Mouse (Mus musculus) limb, embryonic 14.5 days (tissue): ENCODE data around the gene 1810009A15Rik. TPM values are rescaled to one million over a fixed set of nuclear protein-coding genes. Genes with fewer than 3 reads are reported as not detected.
"Not testable (repeated sequence)": the region's sequence is repeated elsewhere in the genome, so short reads cannot be mapped to it uniquely, and the experiment has no call there.

ENCODE experiments used
- ATAC-seq: fragments of 200-750 bp; cut with Nextera tagmentation; 2 replicates; pipeline ENCODE4 v1.8.0; 2017; ENCODE audit warnings: low read depth, moderate number of reproducible peaks, moderate TSS enrichment; ENCODE audit not compliant: low FRiP score
- DNase-seq: peaks from one replicate; pipeline ENCODE4 v3.0.0-alpha.2; 2015; ENCODE audit warnings: low spot score
- H3K27ac ChIP-seq: fragments of 300-500 bp; sonication (generic); replicated peaks from 2 replicates; pipeline ENCODE4 v1.5.1; 2014; ENCODE audit warnings: low read depth, mild to moderate bottlenecking, low read length, moderate library complexity, mixed read lengths
- H3K27me3 ChIP-seq: fragments of 300-500 bp; sonication (generic); 2 replicates; pipeline ENCODE4 v1.6.1; 2014; ENCODE audit warnings: low read length, mixed read lengths; ENCODE audit not compliant: control insufficient read depth, insufficient read depth
- H3K36me3 ChIP-seq: fragments of 300-500 bp; sonication (generic); 2 replicates; pipeline ENCODE4 v1.6.1; 2014; ENCODE audit warnings: mild to moderate bottlenecking, low read length, moderate library complexity, mixed read lengths; ENCODE audit not compliant: control insufficient read depth, insufficient read depth
- H3K4me1 ChIP-seq: fragments of 300-500 bp; sonication (generic); 2 replicates; pipeline ENCODE4 v1.6.1; 2014; ENCODE audit warnings: antibody characterized with exemption, low read length, mixed read lengths; ENCODE audit not compliant: control insufficient read depth, insufficient read depth
- H3K4me2 ChIP-seq: fragments of 300-500 bp; sonication (generic); replicated peaks from 2 replicates; pipeline ENCODE4 v1.6.1; 2014; ENCODE audit warnings: low read depth, mild to moderate bottlenecking, low read length, moderate library complexity; ENCODE audit not compliant: severe bottlenecking
- H3K4me3 ChIP-seq: fragments of 300-500 bp; sonication (generic); replicated peaks from 2 replicates; pipeline ENCODE4 v1.5.1; 2014; ENCODE audit warnings: low read length
- H3K9ac ChIP-seq: fragments of 300-500 bp; sonication (generic); 2 replicates; pipeline ENCODE4 v1.6.1; 2014; ENCODE audit warnings: mild to moderate bottlenecking, low read depth, low read length, moderate library complexity; ENCODE audit not compliant: severe bottlenecking
- H3K9me3 ChIP-seq: fragments of 300-500 bp; sonication (generic); 2 replicates; pipeline ENCODE4 v1.6.1; 2016; ENCODE audit warnings: low read length; ENCODE audit not compliant: control insufficient read depth
- POLR2A ChIP-seq: fragments of 200-500 bp; IDR thresholded peaks from 2 replicates; pipeline ENCODE4 v1.8.0; 2012; ENCODE audit warnings: inconsistent platforms, mild to moderate bottlenecking, moderate library complexity, borderline replicate concordance; ENCODE audit not compliant: insufficient read depth, insufficient read length; ENCODE audit errors: extremely low read depth
- WGBS: fragments of 180-500 bp; shearing (Covaris S2); extraction: QIAGEN DNeasy Blood & Tissue Kit; methylation state at CpG from one replicate; pipeline ENCODE4 v1.1.7; 2014; 5-methylcytosine and 5-hydroxymethylcytosine counted together
- polyA plus RNA-seq, 2 experiments: library from polyadenylated mRNA; depleted of rRNA in 1 of 2; stranded (reverse) in 1 of 2; unstranded in 1 of 2; fragments of >200 nt; fragmentation: Nextera tagmentation in 1 of 2; extraction: Ambion mirVana in 1 of 2; gene quantifications; 2 replicates each; pipeline versions ENCODE4 v1.2.1 to v1.2.3; 2012 to 2014

Gene 1810009A15Rik
- polyA plus RNA-seq, 2 experiments, result 80.2 to 92.1 TPM

GRCm38 (mm10) chr19:8892829-8893766 is 4.4 kb downstream of the 1810009A15Rik start, which contains the start of gene Ints5:
Gene Ints5 (plus strand): TSS chr19:8893005.
- peak within 1 kb of the TSS; percentile 78 for H3K27ac ChIP-seq
- peak; percentile 67; the same call in 1 of the 2 replicates for TF ChIP-seq POLR2A
- H3K27me3 ChIP-seq, result no peaks in the 10 kb centered on the region
- peak within 1 kb of the TSS; percentile 80 for H3K4me3 ChIP-seq
- H3K4me2 ChIP-seq, result peak within 1 kb of the TSS; percentile 71
- H3K9me3 ChIP-seq, result no peaks in the 10 kb centered on the region
- peak; percentile 91 for DNase-seq
- H3K36me3 ChIP-seq, result peaks cover 43% of the 10 kb centered on the region
- peak within 1 kb of the TSS; percentile 84 for H3K9ac ChIP-seq
- ATAC-seq, result peak; percentile 53
- peaks cover 15% of the 10 kb centered on the region for H3K4me1 ChIP-seq
- 3% methylated on average over 54 of the region's 54 CpGs for WGBS

GRCm38 (mm10) chr19:8895397-8895960 is 6.8 kb downstream of the 1810009A15Rik start:
- WGBS, result 89% methylated on average over 9 of the region's 9 CpGs
- H3K4me1 ChIP-seq, result peaks cover 19% of the 10 kb centered on the region
- ATAC-seq (no peak), DNase-seq (no peak)
- H3K4me2 ChIP-seq, result no peak overlapping the region
- H3K36me3 ChIP-seq, result peaks cover 39% of the 10 kb centered on the region
- no peaks in the 10 kb centered on the region for H3K9me3 ChIP-seq
- H3K4me3 ChIP-seq, result no peak overlapping the region
- no peaks in the 10 kb centered on the region for H3K27me3 ChIP-seq
- H3K27ac ChIP-seq, result no peak overlapping the region
- H3K9ac ChIP-seq, result no peak overlapping the region
- no peak for TF ChIP-seq POLR2A

DNA sequence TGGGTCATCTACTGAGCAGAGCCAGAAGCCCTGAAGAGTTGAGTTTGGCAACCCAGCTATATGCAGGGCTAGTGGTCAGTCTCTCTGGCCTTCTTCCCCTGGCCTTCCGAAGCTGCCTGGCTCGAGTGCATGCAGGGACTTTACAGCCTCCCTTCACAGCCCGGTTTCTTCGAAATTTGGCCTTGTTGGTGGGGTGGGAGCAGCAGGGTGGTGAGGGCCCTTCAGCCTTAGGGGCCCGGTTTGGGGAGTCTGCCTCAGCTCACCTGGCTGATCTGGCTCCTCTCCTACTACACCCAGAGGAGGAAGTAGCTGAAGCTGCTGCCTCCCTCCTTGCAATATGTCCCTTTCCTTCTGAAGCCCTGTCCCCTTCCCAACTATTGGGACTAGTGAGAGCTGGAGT is 7.6 kb downstream of the 1810009A15Rik start:
- H3K4me3 ChIP-seq, ATAC-seq, H3K9ac ChIP-seq, H3K27me3 ChIP-seq, H3K27ac ChIP-seq, DNase-seq, H3K4me2 ChIP-seq, H3K9me3 ChIP-seq: not testable (repeated sequence)
- H3K36me3 ChIP-seq, result peaks cover 33% of the 10 kb centered on the region
- peaks cover 19% of the 10 kb centered on the region for H3K4me1 ChIP-seq
- WGBS, result 87% methylated on average over 5 of the region's 5 CpGs

DNA sequence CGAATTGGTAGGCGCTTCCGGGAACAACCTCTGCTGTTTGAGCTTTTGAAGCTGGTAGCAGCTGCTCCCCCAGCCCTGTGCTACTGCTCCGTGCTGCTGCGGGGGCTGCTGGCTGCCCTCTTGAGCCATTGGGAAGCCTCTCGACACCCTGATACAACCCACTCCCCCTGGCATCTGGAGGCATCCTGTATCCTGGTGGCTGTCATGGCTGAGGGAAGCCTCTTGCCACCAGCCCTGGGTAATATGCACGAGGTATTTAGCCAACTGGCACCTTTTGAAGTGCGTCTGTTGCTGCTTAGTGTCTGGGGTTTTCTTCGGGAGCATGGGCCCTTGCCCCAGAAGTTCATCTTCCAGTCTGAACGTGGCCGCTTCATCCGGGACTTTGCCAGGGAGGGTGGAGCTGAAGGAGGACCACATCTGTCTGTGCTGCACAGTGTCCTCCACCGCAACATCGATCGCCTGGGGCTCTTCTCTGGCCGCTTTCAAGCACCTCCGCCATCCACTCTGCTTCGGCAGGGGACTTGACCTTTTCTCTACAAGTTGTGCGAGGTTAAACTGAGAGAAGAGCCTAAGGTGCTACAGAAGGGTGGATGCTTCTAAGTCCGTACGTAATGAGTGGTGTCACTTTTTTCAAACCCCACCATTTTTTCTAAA is 8.7 kb downstream of the 1810009A15Rik start:
- ATAC-seq, result peak; percentile 38
- peak overlapping the region; percentile 54 for H3K9ac ChIP-seq
- not testable (repeated sequence) for H3K9me3 ChIP-seq, DNase-seq, H3K27me3 ChIP-seq
- H3K4me1 ChIP-seq, result peaks cover 19% of the 10 kb centered on the region
- H3K4me3 ChIP-seq, result peak overlapping the region; percentile 95
- peak overlapping the region; percentile 86 for H3K4me2 ChIP-seq
- H3K36me3 ChIP-seq, result peaks cover 36% of the 10 kb centered on the region
- peak overlapping the region; percentile 78 for H3K27ac ChIP-seq
- 18% methylated on average over 19 of the region's 21 CpGs for WGBS

DNA sequence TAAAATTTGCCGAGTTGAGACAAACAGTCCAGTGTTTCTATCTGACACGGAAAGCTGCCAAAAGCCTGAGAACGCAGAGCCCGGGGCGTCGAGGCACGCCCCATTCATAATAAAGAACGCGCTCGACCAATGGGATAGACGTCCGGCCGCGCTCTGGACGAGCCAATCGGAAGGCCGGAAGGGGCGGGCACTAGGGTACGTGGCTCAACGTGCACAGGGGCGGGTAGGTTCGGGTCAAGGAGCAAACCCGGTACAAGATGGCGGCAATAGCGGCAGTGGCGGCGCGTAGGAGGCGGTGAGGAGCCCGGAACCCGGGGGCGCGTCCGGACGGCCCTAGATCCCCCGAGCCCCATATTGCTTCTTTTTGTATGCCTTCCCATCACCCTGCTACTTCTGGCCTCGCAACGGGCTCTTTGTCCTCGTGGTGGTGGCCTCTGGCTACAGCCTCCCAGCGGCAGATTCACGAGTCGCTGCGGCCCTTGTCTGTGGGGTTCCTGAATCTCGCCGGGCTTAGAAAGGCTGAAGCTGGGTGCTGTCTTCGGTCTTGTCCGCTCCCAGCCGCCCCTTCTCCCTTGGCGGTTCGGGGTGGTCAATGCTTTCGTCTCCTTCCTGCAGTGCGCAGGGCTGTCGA is 9.3 kb downstream of the 1810009A15Rik start, which contains the start of gene Ganab:
TSS of gene Ganab (plus strand) at position 207 of the 631 bp plus-strand sequence.
- Histone ChIP-seq H3K4me3 (peak within 1 kb of the TSS; percentile 95), H3K4me1 (peaks cover 19% of the 10 kb centered on the region), H3K9me3 (no peaks in the 10 kb centered on the region), H3K9ac (peak within 1 kb of the TSS; percentile 91), H3K27me3 (no peaks in the 10 kb centered on the region), H3K27ac (peak within 1 kb of the TSS; percentile 78), H3K4me2 (peak within 1 kb of the TSS; percentile 86), H3K36me3 (peaks cover 41% of the 10 kb centered on the region)
- peak; percentile 99 for DNase-seq
- peak; percentile 99 for ATAC-seq
- TF ChIP-seq POLR2A, result 0 out of 2 replicates have a peak, but pooled peaks have one; percentile 39
- under 1% methylated on average over 53 of the region's 53 CpGs for WGBS
